Mouse (Mus musculus): ENCODE measurements around the gene Zfp978. TPM values are rescaled to one million over a fixed set of nuclear protein-coding genes. Genes with fewer than 3 reads are reported as not detected.

Zfp978 gene
- polyA plus RNA-seq, 1 experiment from 2014 or later = 0.20 TPM

Other genes with a start within 250 kb of the Zfp978 start
- 6.4 and 7.6 TPM in 2 replicates for gene Zfp991, start 229.3 kb upstream of the Zfp978 start, polyA plus RNA-seq (2014; fragmentation: Nextera tagmentation; extraction: Ambion mirVana)
- gene Zfp988, start 55.6 kb upstream of the Zfp978 start, polyA plus RNA-seq (2014; fragmentation: Nextera tagmentation; extraction: Ambion mirVana) = 0.31 TPM in 1 of 2 replicates, not detected in the other
- 8.7 and 10.6 TPM in 2 replicates for gene Zfp982, start 131.1 kb downstream of the Zfp978 start, polyA plus RNA-seq (2014; fragmentation: Nextera tagmentation; extraction: Ambion mirVana)
- gene Gm16503, start 178.9 kb downstream of the Zfp978 start, polyA plus RNA-seq (2014; fragmentation: Nextera tagmentation; extraction: Ambion mirVana) = 0.29 and 0.41 TPM in 2 replicates
- gene Zfp985, start 192.0 kb downstream of the Zfp978 start, polyA plus RNA-seq (2014; fragmentation: Nextera tagmentation; extraction: Ambion mirVana) = not detected in 2 replicates

Measured in forebrain, embryonic 11.5 days (tissue).